Comparison of ENCODE assay signal across 11 mouse cellular contexts in the genomic region with DNA sequence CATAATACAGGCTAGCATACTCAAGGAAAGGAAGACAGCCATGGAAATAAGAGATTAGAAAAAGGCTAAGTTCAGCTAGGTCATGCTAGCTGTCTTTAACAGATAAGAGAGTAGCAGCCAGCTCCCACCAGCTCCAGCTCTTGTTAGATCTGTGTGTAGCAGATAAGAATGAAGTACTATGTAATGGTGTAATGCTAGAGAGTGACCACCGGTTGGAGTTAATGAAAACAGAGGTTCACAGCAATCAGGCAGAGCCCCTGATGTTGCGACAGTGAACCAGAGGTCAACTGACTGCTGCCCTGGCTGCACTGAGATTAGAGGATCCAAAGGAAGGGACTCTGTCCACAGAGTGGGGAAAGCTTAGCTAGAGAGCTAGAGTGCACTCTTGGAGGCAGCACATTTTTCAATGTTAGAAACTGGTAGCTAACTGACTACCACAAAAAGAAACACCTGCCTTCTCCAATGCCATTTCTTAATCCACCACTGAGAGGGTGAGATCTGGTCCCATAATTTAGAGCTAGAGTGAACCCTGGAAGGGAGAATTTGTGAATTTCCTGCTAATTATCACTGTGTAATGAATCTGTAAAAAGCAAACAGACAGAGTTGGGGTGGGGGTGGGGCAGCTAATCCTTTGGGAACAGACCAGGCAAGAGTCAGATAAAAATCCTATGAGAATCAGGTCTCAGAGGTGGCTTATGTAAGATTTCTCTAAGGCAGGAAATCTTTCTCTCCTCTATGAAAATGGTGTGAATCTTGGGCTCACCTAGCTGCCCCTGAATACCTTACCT. TPM values are rescaled to one million over a fixed set of nuclear protein-coding genes. Genes with fewer than 3 reads are reported as not detected.
DNase-seq lines count a peak whose midpoint lies in the region; ATAC-seq lines count a peak whose summit lies in the region.
"Had no signal": no experiment of that assay in that cellular context is flagged by ENCODE, and none has a peak within 500 bp of the region (broad histone marks: within the 10 kb centered on the region; RNA-seq: fewer than 3 reads in every experiment).

No protein-coding gene starts in this region.

- H3K27me3 ChIP-seq in lung, embryonic 15.5 days, result no peaks in the 10 kb centered on the region

- H3K4me3 ChIP-seq in lung, embryonic 15.5 days, result no peak overlapping the region

- no peaks in the 10 kb centered on the region for H3K36me3 ChIP-seq in lung, embryonic 15.5 days

- no peaks in the 10 kb centered on the region for H3K9me3 ChIP-seq in lung, embryonic 15.5 days

- H3K4me1 ChIP-seq in lung, embryonic 15.5 days, result no peaks in the 10 kb centered on the region

- peak; percentile 2 for DNase-seq in adrenal gland, adult 2 months
- DNase-seq in adrenal gland, adult (ENCODE audit: inconsistent age in 2 of 2, low spot score in 1 of 2), result no peak
- DNase-seq in lung, postnatal 4 days, result no peak
- DNase-seq in right cerebral cortex, postnatal 14 days, result no peak
- no peak for DNase-seq in right cerebral cortex, postnatal 4 days
- DNase-seq: cerebellum, postnatal 25 days; kidney, postnatal 14 days; right cerebral cortex, postnatal 25 days had no signal

- WGBS in lung, embryonic 15.5 days, result 19% methylated on average over 2 of the region's 2 CpGs

- H3K4me2 ChIP-seq in lung, embryonic 15.5 days, result no peak overlapping the region

- H3K9ac ChIP-seq in lung, embryonic 15.5 days, result no peak overlapping the region

- no peak overlapping the region for H3K27ac ChIP-seq in lung, embryonic 15.5 days

- peak; percentile 49; the same call in 1 of the 2 replicates for ATAC-seq in lung, embryonic 15.5 days (ENCODE audit: borderline replicate concordance, extremely low read depth, low FRiP score, low TSS enrichment)
- ATAC-seq in granulocyte monocyte progenitor cell, adult 5-6 weeks (replicated peaks; ENCODE audit: poor library complexity, severe bottlenecking), result peak; percentile 74
- peak; percentile 99 for ATAC-seq in megakaryocyte-erythroid progenitor cell, adult 5-6 weeks (replicated peaks; ENCODE audit: low FRiP score, low TSS enrichment, poor library complexity, severe bottlenecking)

RNA-seq across cellular contexts. Expression of gene Ifit1, which starts 16.0 kb away (rescaled TPM):
- 1 to 10 TPM; 4.3 to 4.8 TPM for total RNA-seq in adrenal gland, adult 2 months (2021)
- polyA plus RNA-seq in adrenal gland, adult 2 months (2012; rRNA removed), result 2.0 and 2.1 TPM in 2 replicates
- polyA plus RNA-seq in lung, embryonic 15.5 days (2015; fragmentation: Nextera tagmentation; extraction: Ambion mirVana), result 0.29 and 0.62 TPM in 2 replicates
- 0.15 TPM in 1 of 2 replicates, not detected in the other for total RNA-seq in granulocyte monocyte progenitor cell, adult 5-6 weeks (2014; fragmentation: Nextera tagmentation)
- total RNA-seq in granulocyte monocyte progenitor cell, adult 5-6 weeks (2017), result 0.05 and 0.73 TPM in 2 replicates
- 0.69 TPM in 1 of 2 replicates, not detected in the other for total RNA-seq in megakaryocyte-erythroid progenitor cell, adult 5-6 weeks (2014; fragmentation: Nextera tagmentation)
- total RNA-seq in megakaryocyte-erythroid progenitor cell, adult 5-6 weeks (2017), result 1.8 and 2.9 TPM in 2 replicates

RNA-seq across cellular contexts. Expression of gene Ifit1bl2, which starts 16.2 kb away (rescaled TPM):
- total RNA-seq in adrenal gland, adult 2 months (2021), result under 1 TPM; 0.23 to 0.28 TPM
- polyA plus RNA-seq in adrenal gland, adult 2 months (2012; rRNA removed), result 0.02 and 0.03 TPM in 2 replicates
- 0.07 and 0.08 TPM in 2 replicates for polyA plus RNA-seq in lung, embryonic 15.5 days (2015; fragmentation: Nextera tagmentation; extraction: Ambion mirVana)
- total RNA-seq in granulocyte monocyte progenitor cell, adult 5-6 weeks (2014; fragmentation: Nextera tagmentation), result not detected in 2 replicates
- total RNA-seq in granulocyte monocyte progenitor cell, adult 5-6 weeks (2017), result 0.04 and 1.3 TPM in 2 replicates
- total RNA-seq in megakaryocyte-erythroid progenitor cell, adult 5-6 weeks (2014; fragmentation: Nextera tagmentation), result not detected in 2 replicates
- total RNA-seq in megakaryocyte-erythroid progenitor cell, adult 5-6 weeks (2017), result not detected in 2 replicates

RNA-seq across cellular contexts. Expression of gene Ifit3b, which starts 48.9 kb away (rescaled TPM):
- total RNA-seq in adrenal gland, adult 2 months (2021), result 1 to 10 TPM; 2.4 to 3.4 TPM
- polyA plus RNA-seq in adrenal gland, adult 2 months (2012; rRNA removed), result 0.44 and 0.78 TPM in 2 replicates
- polyA plus RNA-seq in lung, embryonic 15.5 days (2015; fragmentation: Nextera tagmentation; extraction: Ambion mirVana), result 0.18 and 0.32 TPM in 2 replicates
- total RNA-seq in granulocyte monocyte progenitor cell, adult 5-6 weeks (2014; fragmentation: Nextera tagmentation), result not detected in 2 replicates
- not detected in 2 replicates for total RNA-seq in granulocyte monocyte progenitor cell, adult 5-6 weeks (2017)
- not detected in 2 replicates for total RNA-seq in megakaryocyte-erythroid progenitor cell, adult 5-6 weeks (2014; fragmentation: Nextera tagmentation)
- not detected in 2 replicates for total RNA-seq in megakaryocyte-erythroid progenitor cell, adult 5-6 weeks (2017)

RNA-seq across cellular contexts. Expression of gene Ifit1bl1, which starts 54.9 kb away (rescaled TPM):
- under 1 TPM; 0.58 to 0.86 TPM for total RNA-seq in adrenal gland, adult 2 months (2021)
- polyA plus RNA-seq in adrenal gland, adult 2 months (2012; rRNA removed), result 0.04 and 0.15 TPM in 2 replicates
- 0.54 and 0.63 TPM in 2 replicates for polyA plus RNA-seq in lung, embryonic 15.5 days (2015; fragmentation: Nextera tagmentation; extraction: Ambion mirVana)
- total RNA-seq in granulocyte monocyte progenitor cell, adult 5-6 weeks (2014; fragmentation: Nextera tagmentation), result not detected in 2 replicates
- total RNA-seq in granulocyte monocyte progenitor cell, adult 5-6 weeks (2017), result 0.46 and 0.56 TPM in 2 replicates
- total RNA-seq in megakaryocyte-erythroid progenitor cell, adult 5-6 weeks (2014; fragmentation: Nextera tagmentation), result not detected in 2 replicates
- total RNA-seq in megakaryocyte-erythroid progenitor cell, adult 5-6 weeks (2017), result 0.46 TPM in 1 of 2 replicates, not detected in the other

Comparison
In these comparisons a context has a peak if more than half of its experiments do, and no peak if none do; other contexts are left out.
1. ATAC-seq: peak in every context shown above with its lines; median percentile 99 in megakaryocyte-erythroid progenitor cell, adult 5-6 weeks; 74 in granulocyte monocyte progenitor cell, adult 5-6 weeks; 49 in lung, embryonic 15.5 days.